Mouse (Mus musculus): Measurements from ENCODE around the gene Acoxl.
A peak's percentile ranks its signal among the peaks of the same experiment; 100 is the strongest.

The Acoxl gene

GRCm38 (mm10) chr2:128137480-128138276 is 299.0 kb downstream of the Acoxl start:
- no peak for DNase-seq (ENCODE audit: low read depth in 1 of 2, low spot score in 2 of 2)

- DNase-seq (ENCODE audit: low read depth in 1 of 2, low spot score in 2 of 2), result no peak
Measured at GRCm38 (mm10) chr2:128138924-128139323, 300.2 kb downstream of the Acoxl start.

- no peak for DNase-seq (ENCODE audit: low read depth in 1 of 2, low spot score in 2 of 2)
Measured at GRCm38 (mm10) chr2:128139781-128140180, 301.1 kb downstream of the Acoxl start.

- DNase-seq (ENCODE audit: low read depth in 1 of 2, low spot score in 2 of 2), result no peak
Measured at GRCm38 (mm10) chr2:128140183-128140582, 301.5 kb downstream of the Acoxl start.

GRCm38 (mm10) chr2:128143992-128144391 is 305.3 kb downstream of the Acoxl start:
- DNase-seq (ENCODE audit: low read depth in 1 of 2, low spot score in 2 of 2), result no peak

GRCm38 (mm10) chr2:128145433-128145832 is 306.8 kb downstream of the Acoxl start:
- no peak for DNase-seq (ENCODE audit: low read depth in 1 of 2, low spot score in 2 of 2)

- DNase-seq (ENCODE audit: low read depth in 1 of 2, low spot score in 2 of 2), result no peak
Measured at GRCm38 (mm10) chr2:128149596-128149995, 310.9 kb downstream of the Acoxl start.

- DNase-seq (ENCODE audit: low read depth in 1 of 2, low spot score in 2 of 2), result no peak
Measured at GRCm38 (mm10) chr2:128152211-128152610, 313.5 kb downstream of the Acoxl start.

GRCm38 (mm10) chr2:128152845-128153550 is 314.3 kb downstream of the Acoxl start:
- no peak for DNase-seq (ENCODE audit: low read depth in 1 of 2, low spot score in 2 of 2)

- DNase-seq (ENCODE audit: low read depth in 1 of 2, low spot score in 2 of 2), result peak in 1 of 2 experiments; percentile 19
Measured at GRCm38 (mm10) chr2:128153551-128153910, 314.9 kb downstream of the Acoxl start.

- no peak for DNase-seq (ENCODE audit: low read depth in 1 of 2, low spot score in 2 of 2)
Measured at GRCm38 (mm10) chr2:128155412-128156066, 316.9 kb downstream of the Acoxl start.

GRCm38 (mm10) chr2:128156067-128156462 is 317.4 kb downstream of the Acoxl start:
- no peak for DNase-seq (ENCODE audit: low read depth in 1 of 2, low spot score in 2 of 2)

GRCm38 (mm10) chr2:128156557-128157412 is 318.1 kb downstream of the Acoxl start:
- DNase-seq (ENCODE audit: low read depth in 1 of 2, low spot score in 2 of 2), result no peak

- DNase-seq (ENCODE audit: low read depth in 1 of 2, low spot score in 2 of 2), result no peak
Measured at GRCm38 (mm10) chr2:128158734-128159410, 320.2 kb downstream of the Acoxl start.

GRCm38 (mm10) chr2:128159619-128160125 is 321.0 kb downstream of the Acoxl start:
- no peak for DNase-seq (ENCODE audit: low read depth in 1 of 2, low spot score in 2 of 2)

GRCm38 (mm10) chr2:128163177-128163576 is 324.5 kb downstream of the Acoxl start:
- no peak for DNase-seq (ENCODE audit: low read depth in 1 of 2, low spot score in 2 of 2)

- no peak for DNase-seq (ENCODE audit: low read depth in 1 of 2, low spot score in 2 of 2)
Measured at GRCm38 (mm10) chr2:128166623-128167423, 328.1 kb downstream of the Acoxl start.

GRCm38 (mm10) chr2:128167930-128168329 is 329.3 kb downstream of the Acoxl start:
- DNase-seq (ENCODE audit: low read depth in 1 of 2, low spot score in 2 of 2), result no peak

- DNase-seq (ENCODE audit: low read depth in 1 of 2, low spot score in 2 of 2), result no peak
Measured at GRCm38 (mm10) chr2:128169486-128169885, 330.8 kb downstream of the Acoxl start.
